Mouse (Mus musculus) bone marrow, adult 2 months (tissue): ENCODE measurements at regions not wholly inside any gene's neighbourhood (a gene's known extent, or its start where the extent isn't known, plus 50 kb on each side); places are given as distances from the start of the nearest gene placed in this dataset.

Experiments
- CTCF ChIP-seq: fragments of 200-500 bp; IDR thresholded peaks from 2 replicates; pipeline ENCODE4 v1.5.1; 2011; ENCODE audit warnings: low read length, control low read depth; ENCODE audit not compliant: control insufficient read depth, insufficient read depth
- POLR2A ChIP-seq: fragments of 200-500 bp; IDR thresholded peaks from 2 replicates; pipeline ENCODE4 v1.6.1; 2011; ENCODE audit warnings: low read depth, mild to moderate bottlenecking, control low read depth, low read length, borderline replicate concordance; ENCODE audit not compliant: control insufficient read depth

DNA sequence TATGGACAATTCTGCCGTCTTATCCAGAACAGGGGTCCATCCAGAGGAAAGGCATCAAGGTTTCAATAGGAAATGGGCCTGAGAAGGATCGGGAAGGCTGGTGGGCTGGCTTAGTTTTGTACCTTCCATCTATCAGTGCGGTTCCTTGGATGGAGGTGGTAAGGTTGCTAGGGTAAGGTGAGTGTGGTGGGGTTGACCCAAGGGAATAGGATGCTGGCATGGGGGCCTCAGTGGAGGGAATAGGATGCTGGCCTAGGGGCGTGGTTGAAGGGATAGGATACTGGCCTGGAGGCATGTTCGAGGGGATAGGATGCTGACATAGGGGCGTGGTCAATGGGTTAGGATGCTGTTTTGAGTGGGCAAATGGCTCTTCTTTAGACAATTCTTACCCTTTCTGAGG, 82.6 kb upstream of the Sel1l start:
- TF ChIP-seq POLR2A, result no peak
- no peak for TF ChIP-seq CTCF
